Mouse (Mus musculus) CD4-positive, CD25-positive, alpha-beta regulatory T cell, adult 2 months (primary cell): ENCODE data around the gene Fbxo31.
A peak's percentile ranks its signal among the peaks of the same experiment; 100 is the strongest.

Experiments
- DNase-seq: peaks from one replicate; pipeline ENCODE4 v3.0.0-alpha.2; 2012; ENCODE audit warnings: low read depth, low spot score

The Fbxo31 gene

DNA sequence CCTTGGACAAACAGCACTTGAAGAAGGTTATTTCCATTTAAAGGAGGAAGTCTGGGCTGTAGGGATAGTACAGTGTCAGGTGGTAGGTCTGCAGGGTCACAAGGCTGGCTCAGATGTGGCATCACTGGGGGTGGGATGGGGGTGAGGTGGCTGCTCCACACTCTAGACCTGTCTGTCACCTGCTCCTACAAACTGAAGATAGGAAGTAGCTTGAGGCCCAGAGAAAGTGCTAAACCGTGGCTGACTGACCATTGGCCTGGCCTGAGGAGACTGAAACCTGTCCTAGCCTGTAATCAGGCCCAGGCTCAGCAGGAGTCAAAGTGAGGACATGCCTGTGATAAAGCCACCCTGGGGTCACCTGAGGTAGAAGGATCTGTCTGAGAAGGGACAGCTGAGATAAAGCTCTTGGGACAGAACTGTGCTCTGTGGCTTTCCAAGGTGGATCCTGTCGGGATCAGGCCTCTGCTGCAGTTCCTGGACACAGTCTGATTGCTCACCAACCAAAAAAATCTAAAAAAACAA is 10.7 kb upstream of the Fbxo31 start:
- no peak for DNase-seq

GRCm38 (mm10) chr8:121588750-121589149 is 10.1 kb upstream of the Fbxo31 start:
- DNase-seq: no peak

GRCm38 (mm10) chr8:121585159-121585825 is 6.7 kb upstream of the Fbxo31 start:
- peak; percentile 100 for DNase-seq

GRCm38 (mm10) chr8:121584730-121585129 is 6.1 kb upstream of the Fbxo31 start:
- DNase-seq: no peak

DNA sequence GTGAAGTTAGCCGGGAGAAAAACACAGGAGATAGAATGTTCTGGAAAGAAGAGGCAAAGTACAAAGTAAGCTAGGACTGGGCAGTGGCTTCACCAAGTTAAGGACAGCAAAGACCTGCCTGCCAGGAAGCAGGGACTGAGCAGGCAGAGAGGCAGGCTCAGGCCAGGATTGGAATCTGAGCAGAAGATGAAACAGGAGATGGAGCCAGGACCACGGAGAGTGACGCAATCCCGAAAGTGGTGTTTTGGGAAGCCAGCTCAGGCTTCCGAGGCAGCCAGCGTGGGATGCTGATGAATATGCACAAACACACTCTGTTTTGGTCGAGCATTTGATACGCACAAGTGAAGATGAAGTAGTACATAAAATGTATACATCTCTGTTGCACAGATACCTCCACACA is 5.0 kb upstream of the Fbxo31 start:
- DNase-seq: no peak

DNA sequence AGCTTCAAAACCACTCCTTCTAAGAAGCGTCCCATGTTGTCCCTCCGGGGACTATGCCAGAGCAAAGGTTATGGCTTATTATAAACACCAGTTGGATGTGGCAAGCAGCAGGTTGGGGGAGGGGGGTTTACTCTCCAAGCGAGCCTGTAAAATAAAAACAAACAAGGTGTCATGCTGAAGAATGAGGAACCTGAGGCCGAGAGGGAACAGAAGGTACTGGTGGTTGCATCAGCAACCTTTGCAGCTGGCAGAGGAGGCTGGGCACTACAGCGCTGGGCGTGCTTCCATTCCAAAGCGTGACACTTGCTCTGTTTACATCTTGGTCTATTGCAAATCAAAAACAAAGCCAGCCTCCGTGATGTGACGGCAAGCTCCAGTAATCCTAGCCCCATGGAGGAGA is 1.9 kb upstream of the Fbxo31 start:
- DNase-seq: no peak

GRCm38 (mm10) chr8:121577751-121578675 is 593 bp downstream of the Fbxo31 start:
- peak; percentile 42 for DNase-seq

DNA sequence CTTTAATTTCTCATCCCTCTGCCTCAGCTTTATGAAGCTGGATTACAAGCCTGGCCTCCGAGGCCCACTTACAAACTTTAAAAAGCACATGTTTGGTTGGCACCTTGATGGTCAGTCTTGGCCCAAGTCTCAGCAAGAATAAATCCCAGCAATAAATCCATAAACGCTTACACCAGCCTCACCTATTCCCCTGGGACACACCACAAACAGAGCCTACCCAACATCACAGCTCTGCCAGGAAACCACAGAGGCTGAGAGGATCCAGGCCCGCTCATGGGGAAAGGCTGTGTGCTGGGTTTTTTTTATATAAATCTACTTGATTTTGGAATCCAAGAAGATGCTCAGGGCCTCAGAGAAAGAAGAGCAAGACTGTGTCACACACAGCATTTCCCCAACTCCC is 2.9 kb downstream of the Fbxo31 start:
- DNase-seq: no peak

- DNase-seq: no peak
Measured at GRCm38 (mm10) chr8:121573275-121573674, 5.3 kb downstream of the Fbxo31 start.

GRCm38 (mm10) chr8:121572121-121572520 is 6.5 kb downstream of the Fbxo31 start:
- DNase-seq: no peak

- no peak for DNase-seq
Measured at GRCm38 (mm10) chr8:121570801-121571200, 7.8 kb downstream of the Fbxo31 start.

GRCm38 (mm10) chr8:121570335-121570734 is 8.3 kb downstream of the Fbxo31 start:
- DNase-seq: no peak

DNA sequence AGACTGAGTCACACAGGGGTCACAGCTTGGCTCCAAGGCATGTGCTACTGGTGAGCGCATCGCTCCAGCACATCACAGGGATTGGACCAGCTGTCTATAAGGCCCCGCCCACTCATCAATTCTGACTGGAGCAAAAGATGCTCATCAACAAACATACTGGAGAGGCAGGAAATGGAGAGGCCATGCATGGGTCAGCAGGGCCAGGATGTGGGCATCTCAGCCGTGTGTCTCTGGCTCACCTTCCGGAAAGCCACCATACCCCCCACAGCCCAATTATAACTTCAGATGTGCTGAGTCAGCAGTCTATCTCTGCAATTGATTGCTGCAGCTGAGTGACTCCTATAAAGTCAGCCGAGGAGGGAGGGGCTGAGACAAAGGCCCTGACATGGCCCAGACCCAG is 10.3 kb downstream of the Fbxo31 start:
- peak; percentile 12 for DNase-seq

DNA sequence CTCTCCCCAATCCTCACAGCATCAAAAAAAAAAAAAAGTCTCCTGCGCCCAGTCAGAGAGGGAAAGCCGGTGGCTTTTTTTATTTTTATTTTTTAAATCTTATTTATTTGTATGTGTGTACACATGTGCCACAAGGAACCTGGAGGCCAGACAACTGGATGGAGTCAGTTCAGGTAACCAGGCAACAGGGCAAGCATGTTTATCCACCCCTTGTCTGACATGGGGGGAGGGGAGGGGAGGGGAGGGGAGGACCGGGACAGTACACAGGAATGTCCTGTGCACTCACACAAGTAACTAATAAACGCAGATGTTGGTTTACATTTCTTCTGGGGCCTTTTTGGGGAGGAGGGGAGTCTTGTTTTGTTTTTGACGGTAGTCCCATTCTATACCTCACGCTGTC is 14.9 kb downstream of the Fbxo31 start:
- no peak for DNase-seq

- no peak for DNase-seq
Measured at GRCm38 (mm10) chr8:121562941-121563351, 15.7 kb downstream of the Fbxo31 start.

GRCm38 (mm10) chr8:121561636-121562345 is 16.8 kb downstream of the Fbxo31 start:
- no peak for DNase-seq

DNA sequence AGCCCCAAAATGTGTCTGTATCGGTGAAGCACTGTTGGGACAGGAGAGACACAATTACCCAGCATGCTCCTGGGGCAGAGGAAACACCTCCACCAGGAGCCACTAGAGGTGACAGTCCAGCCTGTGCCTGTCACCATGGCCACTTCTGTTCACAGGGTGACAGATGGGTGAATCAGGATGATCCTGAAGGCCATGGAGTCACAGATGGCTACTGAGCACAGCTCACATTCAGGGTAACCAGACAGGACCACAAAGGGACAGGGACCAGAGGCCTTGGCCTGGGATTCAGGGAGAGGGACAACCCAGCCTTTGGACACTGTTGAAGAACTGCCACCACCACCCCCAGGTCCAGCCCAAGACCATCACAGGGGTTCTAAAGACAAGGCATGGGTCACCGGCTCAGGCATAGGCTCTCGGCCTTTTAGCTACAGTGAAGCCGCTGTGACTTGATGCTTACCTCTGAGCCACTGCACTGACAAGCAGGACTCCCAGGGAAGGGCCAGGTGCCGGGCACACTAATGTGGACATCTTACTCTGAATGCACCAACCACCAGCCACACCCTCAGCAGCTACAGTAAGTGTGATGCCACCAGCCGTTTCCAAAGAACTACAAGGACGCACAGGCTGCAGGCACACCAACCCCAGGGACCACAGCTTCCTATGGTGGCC is 18.0 kb downstream of the Fbxo31 start:
- DNase-seq: no peak

DNA sequence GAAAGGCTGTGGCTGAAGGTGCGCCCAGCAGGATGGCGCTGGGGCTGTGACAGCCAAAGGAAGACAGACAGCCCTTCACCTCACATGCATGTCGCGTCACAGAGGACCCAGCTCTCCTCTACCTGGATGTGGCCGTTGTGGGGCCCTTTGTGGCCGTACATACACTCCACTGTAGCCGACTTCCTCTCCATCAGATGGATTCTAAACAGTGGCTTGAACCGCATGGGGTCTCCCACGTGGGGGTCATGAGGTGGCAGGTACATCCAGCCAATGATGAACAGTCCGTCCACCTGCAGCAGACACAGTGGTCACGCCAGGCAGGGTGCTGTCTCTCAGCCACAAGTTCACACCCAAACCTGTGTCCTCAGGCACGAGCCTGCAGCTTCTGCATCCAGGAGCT is 18.8 kb downstream of the Fbxo31 start:
- no peak for DNase-seq

DNA sequence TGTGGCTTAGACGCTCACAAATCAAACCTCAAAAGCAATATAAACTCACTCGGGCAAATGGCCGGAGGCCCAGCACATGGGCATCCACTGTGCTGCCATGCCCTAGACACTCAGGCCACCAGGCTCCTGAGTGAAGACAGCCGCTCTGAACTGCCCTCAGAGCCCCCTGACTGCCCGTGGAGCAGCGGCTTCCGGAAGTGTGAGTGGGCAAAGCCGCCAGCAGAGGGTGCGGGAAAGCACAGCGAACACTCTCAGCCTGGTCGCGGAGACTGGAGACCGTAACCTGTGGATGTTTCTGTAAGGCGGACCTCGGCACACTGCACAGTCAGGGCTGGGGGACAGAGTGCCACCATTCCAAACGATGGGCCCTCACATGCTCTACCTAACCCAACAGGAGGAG is 20.1 kb downstream of the Fbxo31 start:
- DNase-seq: no peak

- no peak for DNase-seq
Measured at GRCm38 (mm10) chr8:121557746-121558145, 20.9 kb downstream of the Fbxo31 start.

GRCm38 (mm10) chr8:121553831-121554475 is 24.7 kb downstream of the Fbxo31 start:
- DNase-seq: no peak
